Mouse (Mus musculus) bone marrow macrophage, adult 2 months (primary cell): ENCODE results near the gene 4931422A03Rik. TPM values are rescaled to one million over a fixed set of nuclear protein-coding genes. Genes with fewer than 3 reads are reported as not detected.

Experiments
- H3K27ac ChIP-seq: 2 replicates; pipeline ENCODE4 v1.5.1; 2012; ENCODE audit warnings: low read depth, low read length; ENCODE audit not compliant: insufficient read depth
- H3K4me1 ChIP-seq: 2 replicates; pipeline ENCODE4 v1.6.1; 2012; ENCODE audit warnings: low read length; ENCODE audit not compliant: control insufficient read depth, insufficient read depth
- H3K4me3 ChIP-seq: 2 replicates; pipeline ENCODE4 v1.5.1; 2012; ENCODE audit warnings: mild to moderate bottlenecking, low read length, moderate library complexity; ENCODE audit not compliant: insufficient read depth
- CTCF ChIP-seq: IDR thresholded peaks from 2 replicates; pipeline ENCODE4 v1.5.1; 2012; ENCODE audit warnings: low read depth, mild to moderate bottlenecking, low read length, moderate library complexity
- POLR2A ChIP-seq: IDR thresholded peaks from 2 replicates; pipeline ENCODE4 v1.6.1; 2012; ENCODE audit warnings: mild to moderate bottlenecking, low read depth, low read length, borderline replicate concordance
- polyA plus RNA-seq: library from polyadenylated mRNA; stranded (reverse); fragments of >200 nt; gene quantifications from 2 replicates; pipeline ENCODE4 v1.2.4, GENCODE M21; 2012; ENCODE audit not compliant: missing spikeins, insufficient read depth, insufficient read length

4931422A03Rik gene
- polyA plus RNA-seq, 1 experiment: not detected

GRCm38 (mm10) chr2:104044479-104045080 lies 16.4 kb upstream of the 4931422A03Rik start:
- peaks cover 5% of the 10 kb centered on the region for H3K4me1 ChIP-seq
- H3K27ac ChIP-seq: no peak overlapping the region
- H3K4me3 ChIP-seq: no peak overlapping the region
- no peak for TF ChIP-seq POLR2A
- TF ChIP-seq CTCF: no peak

- Histone ChIP-seq H3K27ac (no peak overlapping the region), H3K4me1 (peaks cover 5% of the 10 kb centered on the region), H3K4me3 (no peak overlapping the region)
- TF ChIP-seq POLR2A (no peak), CTCF (no peak)
Observed at GRCm38 (mm10) chr2:104043624-104044478, 15.7 kb upstream of the 4931422A03Rik start.

- no peak overlapping the region for H3K27ac ChIP-seq
- TF ChIP-seq POLR2A (no peak), CTCF (no peak)
- H3K4me3 ChIP-seq: no peak overlapping the region
- peaks cover 5% of the 10 kb centered on the region for H3K4me1 ChIP-seq
Observed at GRCm38 (mm10) chr2:104042766-104043165, 14.6 kb upstream of the 4931422A03Rik start.

GRCm38 (mm10) chr2:104041632-104042031 lies 13.5 kb upstream of the 4931422A03Rik start:
- TF ChIP-seq POLR2A (no peak), CTCF (no peak)
- no peak overlapping the region for H3K4me3 ChIP-seq
- H3K27ac ChIP-seq: no peak overlapping the region
- peaks cover 5% of the 10 kb centered on the region for H3K4me1 ChIP-seq

- H3K27ac ChIP-seq: no peak overlapping the region
- H3K4me1 ChIP-seq: peaks cover 5% of the 10 kb centered on the region
- no peak overlapping the region for H3K4me3 ChIP-seq
- TF ChIP-seq POLR2A: no peak
- no peak for TF ChIP-seq CTCF
Observed at GRCm38 (mm10) chr2:104038236-104038635, 10.1 kb upstream of the 4931422A03Rik start.

- no peak overlapping the region for H3K4me3 ChIP-seq
- H3K4me1 ChIP-seq: peaks cover under 1% of the 10 kb centered on the region
- H3K27ac ChIP-seq: no peak overlapping the region
- no peak for TF ChIP-seq POLR2A
- no peak for TF ChIP-seq CTCF
Observed at GRCm38 (mm10) chr2:104036316-104036715, 8.2 kb upstream of the 4931422A03Rik start.

GRCm38 (mm10) chr2:104035595-104035994 lies 7.4 kb upstream of the 4931422A03Rik start:
- no peak overlapping the region for H3K27ac ChIP-seq
- no peak overlapping the region for H3K4me3 ChIP-seq
- no peaks in the 10 kb centered on the region for H3K4me1 ChIP-seq
- TF ChIP-seq POLR2A: no peak
- no peak for TF ChIP-seq CTCF

GRCm38 (mm10) chr2:104034832-104035472 lies 6.8 kb upstream of the 4931422A03Rik start:
- no peaks in the 10 kb centered on the region for H3K4me1 ChIP-seq
- H3K4me3 ChIP-seq: no peak overlapping the region
- TF ChIP-seq CTCF (no peak), POLR2A (no peak)
- no peak overlapping the region for H3K27ac ChIP-seq

GRCm38 (mm10) chr2:104032056-104032455 lies 3.9 kb upstream of the 4931422A03Rik start:
- TF ChIP-seq POLR2A (no peak), CTCF (no peak)
- H3K4me3 ChIP-seq: no peak overlapping the region
- peaks cover 5% of the 10 kb centered on the region for H3K4me1 ChIP-seq
- H3K27ac ChIP-seq: no peak overlapping the region

- H3K4me1 ChIP-seq: peaks cover 5% of the 10 kb centered on the region
- no peak overlapping the region for H3K27ac ChIP-seq
- H3K4me3 ChIP-seq: no peak overlapping the region
- no peak for TF ChIP-seq POLR2A
Observed at GRCm38 (mm10) chr2:104030381-104030780, 2.2 kb upstream of the 4931422A03Rik start.
